Mouse (Mus musculus): ENCODE data around the gene Smarca2.

GRCm38 (mm10) chr19:26616271-26616670 lies 11.4 kb downstream of the Smarca2 start:
- TF ChIP-seq CTCF (IDR thresholded peaks at IDR 0.05; ENCODE audit: low read depth) (no peak), EP300 (IDR thresholded peaks at IDR 0.05; ENCODE audit: low read depth) (no peak)

Measured in liver, embryonic 14.5 days (tissue).